Mouse (Mus musculus): Measurements from ENCODE around the gene Gabarap.

The Gabarap gene

DNA sequence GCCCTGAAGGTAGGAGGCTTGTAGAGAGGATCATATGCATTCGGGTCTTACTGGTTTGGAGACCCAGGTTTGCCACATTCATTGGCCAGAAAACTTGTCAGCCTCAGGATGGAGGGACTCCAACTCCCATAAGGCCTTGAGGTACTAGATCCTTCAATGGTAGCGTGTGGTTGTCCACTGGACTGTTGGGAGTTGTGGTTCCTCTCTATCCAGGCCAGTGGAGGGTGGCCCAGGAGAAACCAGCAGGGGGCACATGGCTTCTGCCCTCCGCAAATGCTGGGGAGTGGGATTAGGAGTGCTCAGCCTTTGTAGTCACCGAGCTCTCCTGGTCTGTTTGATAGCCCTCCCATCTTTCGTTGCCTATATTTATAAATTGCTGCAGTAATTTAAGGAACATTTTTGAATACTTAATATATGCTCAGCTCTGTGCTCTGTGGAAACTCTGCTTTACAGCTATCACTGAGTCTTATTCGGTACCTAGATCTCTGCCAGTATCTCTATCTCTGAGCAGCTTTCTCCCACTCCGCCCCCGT, 29.9 kb downstream of the Gabarap start:
- peak; percentile 46 to 65 for DNase-seq (ENCODE audit: low spot score in 2 of 2)

DNA sequence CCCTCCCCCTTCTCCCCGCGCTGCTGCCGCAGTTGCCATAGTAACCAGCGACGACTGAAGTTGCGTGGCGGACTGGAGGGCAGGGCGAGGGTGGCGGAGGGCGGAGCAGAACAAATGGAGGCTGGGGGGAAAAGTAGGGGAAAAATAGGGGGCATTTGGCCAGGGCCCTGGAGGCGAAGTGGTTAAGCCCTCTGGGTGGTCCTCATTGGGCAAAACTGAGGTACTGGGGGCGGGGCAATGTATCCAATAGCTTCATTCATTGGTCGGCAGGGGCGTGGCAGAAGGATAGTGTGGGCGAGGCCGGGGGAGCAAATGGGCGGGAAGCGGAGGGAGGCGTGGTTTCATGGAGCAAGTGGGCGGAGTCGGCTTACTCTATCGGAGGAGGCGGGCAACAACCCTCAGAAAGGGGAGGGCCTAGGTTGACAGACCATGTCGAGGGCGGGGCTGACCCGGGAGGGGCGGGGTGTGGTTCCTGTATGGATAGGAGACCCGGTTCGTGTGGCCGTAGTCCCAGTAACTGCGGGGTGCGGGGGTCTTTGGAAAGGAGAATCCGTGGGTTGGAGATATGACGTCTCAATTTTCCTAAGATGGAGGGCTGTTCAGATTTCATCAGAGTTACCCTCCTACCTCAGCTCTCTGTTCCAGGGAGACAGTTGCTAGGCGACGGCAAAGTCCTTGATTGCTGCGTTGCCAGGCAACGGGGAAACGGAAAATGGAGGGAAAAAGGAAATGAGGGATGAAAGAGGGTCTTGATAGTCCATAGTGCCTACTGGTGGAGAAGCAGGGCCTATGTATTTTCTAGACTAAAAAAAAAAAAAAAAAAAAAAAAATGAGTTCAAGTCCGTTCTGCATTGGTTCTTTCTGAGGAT, 30.6 kb downstream of the Gabarap start:
- DNase-seq (ENCODE audit: low spot score in 2 of 2), result peak; percentile 95 to 96

DNA sequence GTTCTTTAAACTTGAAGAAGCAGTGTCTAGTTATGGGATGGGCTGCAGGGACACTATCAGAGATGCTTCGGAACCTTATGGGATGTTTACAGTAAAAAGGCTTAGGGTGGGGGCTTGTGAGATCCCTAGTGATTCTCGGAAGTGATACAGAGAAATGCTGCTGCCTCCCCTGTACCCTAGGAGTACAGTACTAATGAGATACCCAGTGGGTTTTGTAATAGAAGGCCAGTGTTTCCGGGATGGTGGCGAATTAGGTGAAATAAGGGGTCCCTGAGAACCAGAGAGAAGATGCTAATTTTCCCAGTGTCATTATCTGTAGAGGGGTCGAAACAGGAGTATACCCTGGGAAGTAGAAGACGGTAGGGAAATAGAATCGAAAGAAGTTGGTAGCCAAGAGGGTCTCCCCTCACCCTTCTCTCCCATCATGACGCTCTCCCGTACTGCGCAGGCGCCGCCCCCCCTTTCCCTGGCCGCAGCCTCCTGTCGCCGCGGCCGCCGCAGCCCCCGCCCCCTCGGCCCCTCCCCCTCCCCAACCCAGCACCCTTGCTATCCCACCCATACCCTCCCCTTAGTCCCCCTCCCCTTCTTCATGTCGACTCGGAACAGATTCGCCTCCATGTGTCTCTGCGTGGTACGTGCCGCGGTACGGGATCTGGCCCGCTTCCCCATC, 32.7 kb downstream of the Gabarap start:
- no peak for DNase-seq (ENCODE audit: low spot score in 2 of 2)

DNA sequence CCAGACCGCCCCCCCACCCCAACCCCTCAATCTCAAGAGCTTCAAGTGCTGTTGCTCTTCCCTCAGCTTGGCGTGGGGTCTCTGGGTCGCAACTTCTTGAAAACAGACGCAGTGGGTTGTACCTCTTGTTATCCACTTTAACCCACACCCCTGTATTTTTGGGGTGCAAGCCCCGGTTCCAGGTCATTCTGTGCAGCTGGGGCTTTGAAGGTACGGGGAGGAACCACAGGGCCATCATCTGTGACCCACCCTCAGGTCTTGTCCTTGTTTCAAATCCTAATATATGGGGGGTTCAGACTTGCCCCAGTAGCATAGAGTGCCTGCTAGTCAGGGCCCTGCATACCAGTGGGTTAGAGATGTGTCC, 33.2 kb downstream of the Gabarap start:
- no peak for DNase-seq (ENCODE audit: low spot score in 2 of 2)

DNA sequence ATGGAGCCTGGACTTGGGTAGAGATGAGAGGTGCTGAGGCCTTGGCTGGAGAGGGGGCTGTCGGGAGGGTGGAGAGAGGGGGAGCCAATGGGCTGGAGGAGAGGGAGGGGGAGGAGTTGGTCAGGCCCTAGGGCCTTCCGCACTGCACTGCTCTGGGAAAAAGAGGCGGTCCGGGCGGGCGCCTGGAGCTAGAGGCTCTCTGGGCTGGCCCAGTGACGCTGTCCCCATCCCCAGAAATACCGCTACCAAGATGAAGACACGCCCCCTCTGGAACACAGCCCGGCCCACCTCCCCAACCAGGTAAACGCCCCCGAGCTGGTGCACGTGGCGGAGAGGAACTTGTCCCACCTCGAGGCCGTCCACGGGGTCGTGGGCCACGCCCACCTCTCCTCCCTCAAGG, 35.7 kb downstream of the Gabarap start:
- DNase-seq (ENCODE audit: low spot score in 2 of 2), result peak in 1 of 2 experiments; percentile 36

DNA sequence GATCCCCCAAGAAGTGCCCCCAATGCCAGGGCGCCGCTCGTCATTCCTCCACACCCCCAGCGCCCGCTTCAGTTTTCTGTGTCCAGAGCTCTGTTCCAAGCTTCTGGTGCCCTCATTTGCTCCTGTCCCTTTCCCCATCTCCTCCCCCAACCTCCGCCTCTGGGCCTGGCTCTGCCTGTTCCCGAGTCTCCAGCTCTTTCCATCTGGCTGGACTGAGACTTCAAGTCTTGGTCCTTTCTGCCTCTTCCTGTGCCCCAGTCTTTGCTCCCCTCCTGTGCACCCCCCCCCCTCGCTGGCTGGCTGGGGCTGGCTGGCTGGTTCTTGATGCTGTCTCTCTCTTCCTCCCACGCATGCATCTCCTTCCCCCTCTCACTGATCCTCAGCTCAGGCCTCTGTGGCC, 36.5 kb downstream of the Gabarap start:
- DNase-seq (ENCODE audit: low spot score in 2 of 2), result no peak

DNA sequence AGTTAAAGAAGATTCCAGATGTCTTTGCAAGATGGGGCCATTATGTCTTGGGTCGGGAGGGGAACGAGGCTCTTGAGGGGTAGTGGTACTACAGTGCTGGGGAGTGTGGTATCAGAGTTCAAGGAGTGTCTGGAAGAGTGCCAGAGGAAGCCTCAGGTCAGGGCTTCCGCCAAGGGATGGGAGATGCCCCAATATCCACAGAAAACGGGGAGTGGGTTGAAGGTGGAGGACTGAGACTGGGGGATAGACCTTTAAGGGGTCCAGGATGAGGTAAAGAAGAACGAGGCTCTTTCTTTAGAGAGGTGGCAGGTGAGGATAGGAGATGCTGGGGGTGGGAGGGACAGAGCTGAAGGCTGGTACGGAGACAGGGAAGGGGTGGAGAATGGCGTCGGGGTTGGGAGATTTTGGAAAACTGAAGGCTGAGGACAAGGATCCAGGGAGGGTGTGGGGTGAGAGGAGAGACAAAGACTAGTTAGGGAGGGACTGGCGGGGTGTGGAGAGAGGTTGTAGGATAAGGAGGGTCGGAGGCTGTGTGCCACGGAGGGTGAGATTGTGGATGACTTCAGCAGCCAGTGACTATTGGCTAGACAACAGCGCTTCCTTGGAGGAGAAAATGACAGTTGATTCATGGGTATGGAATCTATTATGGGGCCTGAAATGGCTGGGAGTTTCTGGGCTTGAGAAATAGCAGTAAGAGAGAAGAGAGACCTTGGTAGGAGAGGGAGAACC, 37.6 kb downstream of the Gabarap start:
- no peak for DNase-seq (ENCODE audit: low spot score in 2 of 2)

DNA sequence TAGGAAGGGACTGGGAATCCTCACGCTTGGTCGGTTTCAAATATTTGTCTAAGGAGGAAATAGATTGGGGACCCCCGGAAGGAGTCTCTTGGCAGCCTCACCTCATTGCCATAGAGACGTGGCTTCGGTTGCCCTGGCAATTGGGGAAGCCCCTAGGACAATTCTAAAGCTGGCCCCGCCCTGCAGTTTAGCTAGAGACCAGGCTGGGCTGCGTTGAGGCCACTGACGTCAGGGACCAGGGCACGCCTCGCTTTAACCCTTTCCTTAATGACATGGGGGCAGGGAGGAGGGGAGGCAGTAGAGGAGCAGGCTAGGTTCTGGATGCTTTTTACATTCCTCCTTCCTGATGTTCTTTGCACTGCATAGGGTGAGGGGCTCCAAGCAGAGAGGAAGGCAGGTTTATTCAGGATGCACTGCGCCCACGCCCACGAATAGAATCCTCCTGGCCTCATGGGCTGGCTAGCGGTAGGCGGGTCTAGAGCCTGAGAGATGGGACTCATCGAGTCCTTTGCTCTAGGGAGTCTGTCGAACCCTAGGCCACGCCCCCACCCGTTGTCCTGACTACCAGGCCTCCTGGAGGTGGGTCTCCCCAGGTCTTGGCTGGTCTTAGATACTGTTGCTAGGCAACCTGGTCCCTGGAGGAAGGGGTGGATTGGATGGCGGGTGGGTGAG, 38.3 kb downstream of the Gabarap start:
- peak; percentile 29 to 54 for DNase-seq (ENCODE audit: low spot score in 2 of 2)

DNA sequence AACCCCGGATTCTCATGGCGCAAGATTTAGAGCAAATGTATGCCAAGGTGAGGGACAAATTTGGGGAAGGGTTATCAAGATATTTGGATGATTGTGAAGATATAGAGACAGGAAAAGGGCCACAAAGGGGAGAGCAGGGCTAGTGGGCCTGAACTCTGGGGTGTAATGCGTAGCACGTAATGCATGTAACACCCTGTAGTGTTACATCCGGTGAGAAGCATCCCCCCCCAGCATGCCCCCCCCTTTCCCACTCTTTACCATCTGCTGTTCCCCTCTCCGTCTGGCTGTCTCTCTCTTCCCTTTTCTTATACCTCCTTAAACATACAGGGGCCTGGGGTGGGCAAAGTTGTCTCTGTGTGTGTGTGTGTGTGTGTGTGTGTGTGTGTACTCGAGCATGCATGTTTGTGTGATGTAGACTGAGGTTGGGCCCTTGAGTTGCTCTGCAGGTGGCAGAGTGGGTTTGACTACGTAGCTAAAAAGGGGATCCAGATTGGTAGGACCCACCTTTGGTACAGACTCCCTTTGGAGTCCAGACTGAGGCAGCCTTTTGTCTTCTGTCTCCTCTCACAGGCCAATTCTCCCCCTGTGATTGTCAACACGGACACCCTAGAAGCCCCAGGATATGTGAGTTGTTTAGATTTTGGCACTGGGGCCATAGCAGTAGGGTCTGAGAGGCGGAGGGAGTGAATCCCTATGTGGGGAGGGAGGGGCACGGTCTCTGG, 39.0 kb downstream of the Gabarap start:
- no peak for DNase-seq (ENCODE audit: low spot score in 2 of 2)

DNA sequence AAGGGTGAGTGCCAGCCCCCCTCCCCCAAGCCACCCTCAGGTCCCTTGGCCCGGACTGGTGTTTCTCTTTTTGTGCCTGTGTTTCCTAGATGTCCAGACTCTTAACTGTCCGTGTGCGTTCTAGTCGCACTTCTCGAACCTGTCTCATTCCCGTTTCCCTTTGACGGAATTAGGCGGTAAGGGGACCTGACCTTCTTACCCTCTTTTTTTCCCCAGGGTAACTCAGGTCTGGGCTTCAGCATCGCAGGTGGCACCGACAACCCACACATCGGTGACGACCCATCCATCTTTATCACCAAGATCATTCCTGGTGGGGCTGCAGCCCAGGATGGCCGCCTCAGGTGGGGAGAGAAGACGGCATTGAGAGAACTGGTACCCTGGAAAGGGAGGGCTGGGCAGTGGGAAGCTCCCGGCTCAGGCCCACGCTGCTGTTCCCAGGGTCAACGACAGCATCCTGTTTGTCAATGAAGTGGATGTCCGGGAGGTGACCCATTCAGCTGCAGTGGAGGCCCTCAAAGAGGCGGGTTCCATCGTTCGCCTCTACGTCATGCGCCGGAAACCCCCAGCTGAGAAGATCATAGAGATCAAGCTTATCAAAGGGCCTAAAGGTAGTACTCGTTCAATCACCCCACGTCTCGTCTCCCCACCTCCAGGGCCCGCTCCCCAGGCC, 39.8 kb downstream of the Gabarap start:
- no peak for DNase-seq (ENCODE audit: low spot score in 2 of 2)

DNA sequence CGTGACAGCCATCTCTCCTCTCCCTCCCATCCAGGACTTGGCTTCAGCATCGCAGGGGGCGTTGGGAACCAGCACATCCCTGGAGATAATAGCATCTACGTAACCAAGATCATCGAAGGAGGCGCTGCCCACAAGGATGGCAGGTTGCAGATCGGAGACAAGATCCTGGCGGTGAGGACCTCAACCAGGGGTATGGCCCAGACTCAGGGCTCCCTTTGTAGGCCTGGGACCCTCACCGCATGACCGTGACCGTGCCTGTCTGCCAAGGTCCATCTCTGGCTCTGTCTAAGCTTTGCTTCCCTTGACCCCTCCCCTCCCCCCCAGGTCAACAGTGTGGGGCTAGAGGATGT, 40.4 kb downstream of the Gabarap start:
- DNase-seq (ENCODE audit: low spot score in 2 of 2), result no peak

DNA sequence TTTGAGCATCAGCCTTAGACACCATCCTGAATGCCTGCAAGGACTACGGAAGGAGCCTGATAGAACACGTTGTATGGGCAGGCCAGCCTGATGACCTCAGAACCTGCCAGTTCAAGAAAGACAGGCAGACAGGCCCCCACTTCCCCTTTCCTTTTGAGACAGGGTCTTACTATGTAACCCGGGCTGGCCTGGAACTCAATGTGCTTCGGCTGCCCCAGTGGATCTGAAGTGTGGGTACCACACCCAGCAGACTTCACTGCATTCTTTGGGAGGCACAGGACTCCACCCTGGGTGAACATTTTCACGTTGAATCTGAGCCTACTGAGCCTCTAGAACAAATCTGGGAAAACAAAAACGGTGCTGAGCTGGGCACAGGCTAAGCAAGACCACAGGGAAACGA, 47.2 kb downstream of the Gabarap start:
- no peak for DNase-seq (ENCODE audit: low spot score in 2 of 2)

DNA sequence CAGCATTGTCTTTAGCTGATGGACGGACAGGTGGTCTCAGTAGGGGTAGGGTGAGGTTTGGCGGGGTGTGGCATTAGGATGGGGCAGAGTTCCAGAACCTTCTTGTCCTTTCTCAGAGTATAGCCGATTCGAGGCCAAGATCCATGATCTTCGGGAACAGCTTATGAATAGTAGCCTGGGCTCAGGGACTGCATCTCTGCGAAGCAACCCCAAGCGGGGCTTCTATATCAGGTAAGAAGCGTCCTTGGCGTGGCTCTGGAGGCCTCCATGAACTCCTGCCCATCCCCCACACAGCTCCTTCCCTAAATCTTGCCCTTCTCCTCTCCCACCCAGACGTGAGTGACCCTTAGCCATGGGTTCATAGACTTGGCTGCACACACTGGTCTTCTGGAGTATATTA, 48.7 kb downstream of the Gabarap start:
- no peak for DNase-seq (ENCODE audit: low spot score in 2 of 2)

DNA sequence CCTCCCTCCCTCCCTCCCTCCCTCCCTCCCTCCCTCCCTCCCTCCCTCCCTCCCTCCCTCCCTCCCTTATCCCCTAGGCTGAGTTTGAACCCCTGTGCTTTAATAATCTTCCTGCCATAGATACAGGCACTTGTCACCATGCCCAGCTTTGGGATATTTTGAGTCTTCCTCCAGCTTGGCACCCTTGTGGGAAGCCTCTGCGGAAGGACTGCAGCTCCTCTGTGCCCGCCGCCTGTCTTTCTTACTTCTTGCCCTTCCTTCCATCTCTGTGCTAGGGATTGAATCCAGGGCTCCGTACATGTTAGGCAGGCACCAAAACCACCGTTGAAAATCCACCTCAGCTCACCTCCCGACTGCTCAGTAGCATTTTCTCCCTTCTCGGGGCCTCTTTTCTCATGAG, 49.2 kb downstream of the Gabarap start:
- no peak for DNase-seq (ENCODE audit: low spot score in 2 of 2)

DNA sequence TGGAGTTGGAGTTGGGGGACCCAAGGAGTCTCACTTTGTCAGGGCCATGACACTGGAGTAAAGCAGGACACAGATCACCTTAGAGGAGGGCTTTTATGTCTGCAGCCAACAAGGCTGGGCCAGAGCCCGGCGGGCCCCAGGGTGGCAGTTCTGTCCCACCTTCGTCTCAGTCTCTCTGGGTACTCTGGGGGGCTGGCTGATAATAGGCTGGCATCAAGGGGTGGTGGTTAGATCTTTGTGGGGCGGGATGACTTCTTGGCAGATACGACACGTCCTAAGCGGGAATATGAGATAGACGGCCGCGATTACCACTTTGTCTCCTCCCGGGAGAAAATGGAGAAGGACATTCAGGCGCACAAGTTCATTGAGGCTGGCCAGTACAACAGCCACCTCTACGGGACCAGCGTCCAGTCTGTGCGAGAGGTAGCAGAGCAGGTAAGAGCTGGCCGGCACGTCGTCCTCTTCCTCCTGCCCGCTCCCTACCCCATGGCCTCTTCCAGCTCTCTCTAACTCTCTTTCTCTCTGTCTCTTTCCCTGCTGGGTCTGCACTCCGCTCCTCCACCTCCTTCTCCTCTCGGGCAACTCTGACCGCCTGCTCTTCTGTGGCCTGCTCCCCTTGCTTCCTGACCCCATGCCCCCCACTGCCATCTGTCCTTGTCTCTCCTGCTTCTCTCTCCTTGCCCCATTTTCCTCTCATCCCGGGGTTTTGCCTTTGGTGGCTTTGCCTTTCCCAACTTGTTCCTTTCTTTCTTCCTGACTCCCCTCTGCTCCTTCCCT, 51.6 kb downstream of the Gabarap start:
- DNase-seq (ENCODE audit: low spot score in 2 of 2), result no peak

DNA sequence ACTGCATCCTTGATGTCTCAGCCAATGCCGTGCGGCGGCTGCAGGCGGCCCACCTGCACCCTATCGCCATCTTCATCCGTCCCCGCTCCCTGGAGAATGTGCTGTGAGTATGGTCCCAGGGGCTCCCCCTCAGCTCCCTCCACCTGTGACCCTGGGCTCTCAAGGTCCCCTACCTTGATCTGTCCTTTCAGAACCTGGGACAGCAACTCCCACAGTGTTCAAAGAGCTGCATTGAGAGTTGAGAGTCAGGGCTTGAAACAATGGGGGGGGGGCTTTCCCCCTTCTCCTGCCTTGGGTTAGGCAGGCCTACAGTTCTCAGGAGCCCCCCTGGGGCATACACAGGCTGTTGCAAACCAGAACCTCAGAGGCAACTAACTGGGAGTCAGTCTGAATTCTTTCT, 52.7 kb downstream of the Gabarap start:
- DNase-seq (ENCODE audit: low spot score in 2 of 2), result no peak
